Mouse (Mus musculus): ENCODE results near the gene Ank3. TPM values are rescaled to one million over a fixed set of nuclear protein-coding genes. Genes with fewer than 3 reads are reported as not detected.

The Ank3 gene
- polyA plus RNA-seq, 1 experiment from 2014 or later = 19.0 TPM

DNA sequence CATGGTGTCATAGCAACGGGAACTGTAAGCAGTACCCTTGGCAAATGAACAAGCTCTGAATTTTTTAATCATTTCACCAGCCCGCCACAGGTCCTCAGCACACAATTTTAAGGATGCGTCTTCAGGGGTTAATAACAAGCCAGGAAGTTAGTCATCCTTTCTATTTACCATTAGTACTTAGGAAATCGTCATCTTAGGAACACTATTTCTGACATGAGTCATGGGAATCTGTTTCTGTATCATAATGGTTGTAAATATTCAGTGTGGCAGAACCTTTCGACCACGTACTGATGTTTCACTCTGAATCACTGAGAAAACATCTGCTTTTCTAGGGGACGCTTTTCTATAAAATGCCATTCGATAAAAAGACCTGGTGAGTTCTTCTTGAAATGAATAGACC is 109.1 kb downstream of the Ank3 start:
- no peak overlapping the region for H3K4me3 ChIP-seq (ENCODE audit: low read length)
- no peak overlapping the region for H3K27ac ChIP-seq (ENCODE audit: low read length)
- H3K4me2 ChIP-seq (ENCODE audit: low read depth, low read length) = no peak overlapping the region
- no peaks in the 10 kb centered on the region for H3K4me1 ChIP-seq (replicated peaks; ENCODE audit: control insufficient read depth, insufficient read depth, low read length)
- H3K27me3 ChIP-seq (ENCODE audit: control insufficient read depth, insufficient read depth, low read depth, low read length) = no peaks in the 10 kb centered on the region
- no peaks in the 10 kb centered on the region for H3K9me3 ChIP-seq (ENCODE audit: control insufficient read depth, low read length)
- ATAC-seq (ENCODE audit: low read depth) = no peak
- no peaks in the 10 kb centered on the region for H3K36me3 ChIP-seq (ENCODE audit: control insufficient read depth, insufficient read depth, low read length)
- H3K9ac ChIP-seq (ENCODE audit: low read length) = no peak overlapping the region
- 74% methylated on average over 8 of the region's 8 CpGs for WGBS

DNA sequence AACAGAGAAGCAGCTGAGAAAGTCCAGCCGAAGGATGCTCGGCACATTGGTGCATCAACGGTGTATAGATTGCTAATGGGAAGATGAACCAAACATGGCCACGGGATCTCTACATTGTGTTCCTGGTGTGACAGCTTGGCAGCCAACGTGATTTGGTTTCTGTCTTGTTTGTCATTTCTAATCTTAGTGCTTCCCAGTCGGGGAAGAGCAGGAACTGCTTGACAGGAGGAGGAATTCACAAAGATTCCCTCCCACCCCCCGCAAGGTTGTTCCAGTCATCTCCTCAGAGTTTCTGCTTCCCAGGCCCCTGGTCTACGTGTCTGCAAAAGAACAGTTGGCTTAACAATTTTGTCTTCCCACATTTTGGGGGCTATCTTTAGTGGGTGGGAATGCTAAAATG is 111.8 kb downstream of the Ank3 start:
- H3K4me1 ChIP-seq (replicated peaks; ENCODE audit: control insufficient read depth, insufficient read depth, low read length) = no peaks in the 10 kb centered on the region
- no peak overlapping the region for H3K27ac ChIP-seq (ENCODE audit: low read length)
- no peak overlapping the region for H3K9ac ChIP-seq (ENCODE audit: low read length)
- no peaks in the 10 kb centered on the region for H3K27me3 ChIP-seq (ENCODE audit: control insufficient read depth, insufficient read depth, low read depth, low read length)
- WGBS = 73% methylated on average over 8 of the region's 8 CpGs
- no peak overlapping the region for H3K4me3 ChIP-seq (ENCODE audit: low read length)
- H3K4me2 ChIP-seq (ENCODE audit: low read depth, low read length) = no peak overlapping the region
- H3K36me3 ChIP-seq (ENCODE audit: control insufficient read depth, insufficient read depth, low read length) = no peaks in the 10 kb centered on the region
- H3K9me3 ChIP-seq (ENCODE audit: control insufficient read depth, low read length) = no peaks in the 10 kb centered on the region
- ATAC-seq (ENCODE audit: low read depth) = no peak

- 71% methylated on average over 1 of the region's 1 CpGs for WGBS
- no peaks in the 10 kb centered on the region for H3K4me1 ChIP-seq (replicated peaks; ENCODE audit: control insufficient read depth, insufficient read depth, low read length)
- H3K27me3 ChIP-seq (ENCODE audit: control insufficient read depth, insufficient read depth, low read depth, low read length) = no peaks in the 10 kb centered on the region
- no peak overlapping the region for H3K4me3 ChIP-seq (ENCODE audit: low read length)
- no peak overlapping the region for H3K27ac ChIP-seq (ENCODE audit: low read length)
- no peak overlapping the region for H3K4me2 ChIP-seq (ENCODE audit: low read depth, low read length)
- no peak overlapping the region for H3K9ac ChIP-seq (ENCODE audit: low read length)
- no peaks in the 10 kb centered on the region for H3K9me3 ChIP-seq (ENCODE audit: control insufficient read depth, low read length)
- no peak for ATAC-seq (ENCODE audit: low read depth)
- no peaks in the 10 kb centered on the region for H3K36me3 ChIP-seq (ENCODE audit: control insufficient read depth, insufficient read depth, low read length)
Measured at GRCm38 (mm10) chr10:69511234-69511633, 112.7 kb downstream of the Ank3 start.

GRCm38 (mm10) chr10:69521977-69522376 is 123.4 kb downstream of the Ank3 start:
- WGBS = 63% methylated on average over 4 of the region's 4 CpGs
- H3K9me3 ChIP-seq (ENCODE audit: control insufficient read depth, low read length) = no peaks in the 10 kb centered on the region
- no peak overlapping the region for H3K4me2 ChIP-seq (ENCODE audit: low read depth, low read length)
- H3K4me3 ChIP-seq (ENCODE audit: low read length) = no peak overlapping the region
- H3K27me3 ChIP-seq (ENCODE audit: control insufficient read depth, insufficient read depth, low read depth, low read length) = no peaks in the 10 kb centered on the region
- H3K27ac ChIP-seq (ENCODE audit: low read length) = no peak overlapping the region
- no peak for ATAC-seq (ENCODE audit: low read depth)
- H3K9ac ChIP-seq (ENCODE audit: low read length) = no peak overlapping the region
- H3K36me3 ChIP-seq (ENCODE audit: control insufficient read depth, insufficient read depth, low read length) = no peaks in the 10 kb centered on the region
- no peaks in the 10 kb centered on the region for H3K4me1 ChIP-seq (replicated peaks; ENCODE audit: control insufficient read depth, insufficient read depth, low read length)

GRCm38 (mm10) chr10:69523202-69523601 is 124.6 kb downstream of the Ank3 start:
- H3K9me3 ChIP-seq (ENCODE audit: control insufficient read depth, low read length) = no peaks in the 10 kb centered on the region
- no peak overlapping the region for H3K4me3 ChIP-seq (ENCODE audit: low read length)
- H3K4me2 ChIP-seq (ENCODE audit: low read depth, low read length) = no peak overlapping the region
- ATAC-seq (ENCODE audit: low read depth) = no peak
- H3K27me3 ChIP-seq (ENCODE audit: control insufficient read depth, insufficient read depth, low read depth, low read length) = no peaks in the 10 kb centered on the region
- H3K9ac ChIP-seq (ENCODE audit: low read length) = no peak overlapping the region
- no peaks in the 10 kb centered on the region for H3K36me3 ChIP-seq (ENCODE audit: control insufficient read depth, insufficient read depth, low read length)
- no peak overlapping the region for H3K27ac ChIP-seq (ENCODE audit: low read length)
- H3K4me1 ChIP-seq (replicated peaks; ENCODE audit: control insufficient read depth, insufficient read depth, low read length) = no peaks in the 10 kb centered on the region
- 80% methylated on average over 3 of the region's 3 CpGs for WGBS

- WGBS = 83% methylated on average over 10 of the region's 10 CpGs
- no peak overlapping the region for H3K4me2 ChIP-seq (ENCODE audit: low read depth, low read length)
- H3K36me3 ChIP-seq (ENCODE audit: control insufficient read depth, insufficient read depth, low read length) = no peaks in the 10 kb centered on the region
- H3K4me1 ChIP-seq (replicated peaks; ENCODE audit: control insufficient read depth, insufficient read depth, low read length) = no peaks in the 10 kb centered on the region
- H3K9ac ChIP-seq (ENCODE audit: low read length) = no peak overlapping the region
- 0 out of 2 replicates have a peak, but pooled peaks cover 2% of the 10 kb centered on the region for H3K9me3 ChIP-seq (ENCODE audit: control insufficient read depth, low read length)
- no peak overlapping the region for H3K4me3 ChIP-seq (ENCODE audit: low read length)
- H3K27ac ChIP-seq (ENCODE audit: low read length) = no peak overlapping the region
- H3K27me3 ChIP-seq (ENCODE audit: control insufficient read depth, insufficient read depth, low read depth, low read length) = no peaks in the 10 kb centered on the region
- no peak for ATAC-seq (ENCODE audit: low read depth)
Measured at GRCm38 (mm10) chr10:69527318-69527717, 128.7 kb downstream of the Ank3 start.

GRCm38 (mm10) chr10:69528746-69529145 is 130.2 kb downstream of the Ank3 start:
- H3K27me3 ChIP-seq (ENCODE audit: control insufficient read depth, insufficient read depth, low read depth, low read length) = no peaks in the 10 kb centered on the region
- no peak overlapping the region for H3K4me2 ChIP-seq (ENCODE audit: low read depth, low read length)
- no peaks in the 10 kb centered on the region; the same call in 1 of the 2 replicates for H3K4me1 ChIP-seq (replicated peaks; ENCODE audit: control insufficient read depth, insufficient read depth, low read length)
- 64% methylated on average over 4 of the region's 4 CpGs for WGBS
- 0 out of 2 replicates have a peak, but pooled peaks cover 2% of the 10 kb centered on the region for H3K9me3 ChIP-seq (ENCODE audit: control insufficient read depth, low read length)
- no peak for ATAC-seq (ENCODE audit: low read depth)
- H3K36me3 ChIP-seq (ENCODE audit: control insufficient read depth, insufficient read depth, low read length) = no peaks in the 10 kb centered on the region
- no peak overlapping the region for H3K4me3 ChIP-seq (ENCODE audit: low read length)
- no peak overlapping the region for H3K27ac ChIP-seq (ENCODE audit: low read length)
- H3K9ac ChIP-seq (ENCODE audit: low read length) = no peak overlapping the region

DNA sequence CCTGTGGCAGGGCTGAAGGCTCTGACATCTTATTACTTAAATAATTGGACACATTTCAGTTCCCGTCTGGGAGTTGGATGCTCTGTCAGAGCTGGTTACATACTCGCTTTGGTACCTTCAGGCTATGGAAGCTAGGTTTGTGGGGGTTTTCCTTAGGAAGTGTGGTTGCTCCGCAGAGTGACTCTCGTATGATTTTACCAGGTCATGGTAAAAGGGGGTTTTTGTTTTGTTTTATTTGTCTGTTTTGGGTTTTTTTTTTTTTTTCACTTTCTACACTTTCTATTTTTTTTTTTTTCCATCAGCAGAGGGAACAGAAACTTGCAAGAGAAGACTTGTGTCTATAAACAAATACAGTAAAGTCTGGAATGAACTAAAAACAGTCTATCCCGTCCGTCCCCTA is 131.8 kb downstream of the Ank3 start:
- ATAC-seq (ENCODE audit: low read depth) = no peak
- no peak overlapping the region for H3K27ac ChIP-seq (ENCODE audit: low read length)
- 81% methylated on average over 6 of the region's 6 CpGs for WGBS

DNA sequence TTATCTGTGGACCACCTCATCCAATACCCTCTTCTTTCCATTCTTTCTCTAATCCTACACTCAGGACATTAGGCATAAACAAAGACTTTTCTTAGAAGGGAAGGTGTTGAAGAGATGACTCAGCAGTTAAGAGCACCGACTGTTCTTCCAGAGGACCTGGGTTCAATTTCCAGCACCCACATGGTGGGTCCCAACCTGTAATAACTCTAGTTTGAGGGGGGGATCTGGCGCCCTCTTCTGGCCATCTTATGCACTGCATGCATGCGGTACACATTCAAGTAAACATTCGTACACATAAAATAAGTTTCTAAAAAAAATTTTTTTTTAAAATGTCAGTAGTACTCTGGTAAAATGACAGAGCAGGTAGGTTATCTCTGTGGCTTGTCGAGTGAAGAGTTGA is 133.0 kb downstream of the Ank3 start:
- Histone ChIP-seq H3K27me3 (ENCODE audit: control insufficient read depth, insufficient read depth, low read depth, low read length) (no peaks in the 10 kb centered on the region), H3K9me3 (ENCODE audit: control insufficient read depth, low read length) (0 out of 2 replicates have a peak, but pooled peaks cover 2% of the 10 kb centered on the region), H3K27ac (ENCODE audit: low read length) (no peak overlapping the region), H3K9ac (ENCODE audit: low read length) (no peak overlapping the region), H3K4me2 (ENCODE audit: low read depth, low read length) (no peak overlapping the region), H3K4me3 (ENCODE audit: low read length) (no peak overlapping the region), H3K36me3 (ENCODE audit: control insufficient read depth, insufficient read depth, low read length) (no peaks in the 10 kb centered on the region), H3K4me1 (replicated peaks; ENCODE audit: control insufficient read depth, insufficient read depth, low read length) (peaks cover 3% of the 10 kb centered on the region; the same call in 1 of the 2 replicates)
- no peak for ATAC-seq (ENCODE audit: low read depth)
- 77% methylated on average over 5 of the region's 5 CpGs for WGBS

More for the DNA sequence above, 131.8 kb downstream of the Ank3 start:
- no peaks in the 10 kb centered on the region for H3K36me3 ChIP-seq (ENCODE audit: control insufficient read depth, insufficient read depth, low read length)
- H3K9ac ChIP-seq (ENCODE audit: low read length) = no peak overlapping the region
- H3K27me3 ChIP-seq (ENCODE audit: control insufficient read depth, insufficient read depth, low read depth, low read length) = no peaks in the 10 kb centered on the region
- H3K4me2 ChIP-seq (ENCODE audit: low read depth, low read length) = no peak overlapping the region
- peaks cover 3% of the 10 kb centered on the region; the same call in 1 of the 2 replicates for H3K4me1 ChIP-seq (replicated peaks; ENCODE audit: control insufficient read depth, insufficient read depth, low read length)
- no peak overlapping the region for H3K4me3 ChIP-seq (ENCODE audit: low read length)
- H3K9me3 ChIP-seq (ENCODE audit: control insufficient read depth, low read length) = 0 out of 2 replicates have a peak, but pooled peaks cover 2% of the 10 kb centered on the region
